Mouse (Mus musculus) megakaryocyte, embryonic 14.5 days (primary cell): ENCODE measurements around the gene Add1. TPM values are rescaled to one million over a fixed set of nuclear protein-coding genes. Genes with fewer than 3 reads are reported as not detected.
"Not testable (repeated sequence)": the region's sequence is repeated elsewhere in the genome, so short reads cannot be mapped to it uniquely, and the experiment has no call there.

Experiments
- H3K27me3 ChIP-seq: replicated peaks from 2 replicates; pipeline ENCODE3; 2012; ENCODE audit warnings: inconsistent platforms
- H3K36me3 ChIP-seq: replicated peaks from 2 replicates; pipeline ENCODE3; 2012; ENCODE audit warnings: low read length, inconsistent platforms, mixed read lengths
- H3K4me1 ChIP-seq: 2 replicates; pipeline ENCODE4 v1.6.1; 2012; ENCODE audit warnings: inconsistent platforms
- H3K4me3 ChIP-seq: replicated peaks from 2 replicates; pipeline ENCODE3; 2012; ENCODE audit warnings: moderate library complexity, mild to moderate bottlenecking, inconsistent platforms
- H3K9me3 ChIP-seq: 2 replicates; pipeline ENCODE4 v1.6.1; 2012; ENCODE audit warnings: inconsistent platforms
- FLI1 ChIP-seq: IDR thresholded peaks from 2 replicates; pipeline ENCODE4 v1.6.1; 2012; ENCODE audit warnings: low read length, inconsistent platforms, mixed read lengths
- GATA1 ChIP-seq: IDR thresholded peaks from 3 replicates; pipeline ENCODE4 v1.6.1; 2012; ENCODE audit warnings: mixed read lengths, low read length, inconsistent platforms, borderline replicate concordance
- polyA plus RNA-seq: library from polyadenylated mRNA; stranded (reverse); fragments of >175 nt; gene quantifications from 2 replicates; pipeline ENCODE4 v1.2.3, GENCODE M21; 2012; ENCODE audit warnings: low replicate concordance; ENCODE audit not compliant: insufficient read depth

The Add1 gene
- polyA plus RNA-seq, 1 experiment, result 255 TPM

- Histone ChIP-seq H3K36me3 (peaks cover 21% of the 10 kb centered on the region), H3K4me1 (peaks cover 61% of the 10 kb centered on the region), H3K27me3 (no peaks in the 10 kb centered on the region), H3K9me3 (no peaks in the 10 kb centered on the region), H3K4me3 (no peak overlapping the region)
- no peak for TF ChIP-seq FLI1
- TF ChIP-seq GATA1, result no peak
Observed at GRCm38 (mm10) chr5:34576286-34576685, 2.8 kb downstream of the Add1 start.

- no peaks in the 10 kb centered on the region for H3K27me3 ChIP-seq
- peaks cover 21% of the 10 kb centered on the region for H3K36me3 ChIP-seq
- H3K4me1 ChIP-seq, result peaks cover 66% of the 10 kb centered on the region
- no peaks in the 10 kb centered on the region for H3K9me3 ChIP-seq
- no peak for TF ChIP-seq GATA1
- TF ChIP-seq FLI1, result no peak
- no peak overlapping the region for H3K4me3 ChIP-seq
Observed at GRCm38 (mm10) chr5:34578038-34578655, 4.7 kb downstream of the Add1 start.

GRCm38 (mm10) chr5:34579377-34579776 is 5.9 kb downstream of the Add1 start:
- no peak overlapping the region for H3K4me3 ChIP-seq
- no peak for TF ChIP-seq FLI1
- TF ChIP-seq GATA1, result no peak
- peaks cover 78% of the 10 kb centered on the region for H3K4me1 ChIP-seq

GRCm38 (mm10) chr5:34581671-34582313 is 8.3 kb downstream of the Add1 start:
- Histone ChIP-seq H3K36me3 (peaks cover 30% of the 10 kb centered on the region), H3K4me3 (peak overlapping the region; percentile 89), H3K4me1 (peaks cover 79% of the 10 kb centered on the region)
- not testable (repeated sequence) for H3K9me3 ChIP-seq, H3K27me3 ChIP-seq

More at GRCm38 (mm10) chr5:34579377-34579776, 5.9 kb downstream of the Add1 start:
- Histone ChIP-seq H3K36me3 (peaks cover 28% of the 10 kb centered on the region), H3K27me3 (no peaks in the 10 kb centered on the region), H3K9me3 (no peaks in the 10 kb centered on the region)

- Histone ChIP-seq H3K4me3 (peak overlapping the region; percentile 89), H3K4me1 (peaks cover 75% of the 10 kb centered on the region), H3K9me3 (no peaks in the 10 kb centered on the region), H3K27me3 (no peaks in the 10 kb centered on the region), H3K36me3 (peaks cover 25% of the 10 kb centered on the region)
- TF ChIP-seq FLI1, result no peak
- TF ChIP-seq GATA1, result no peak
Observed at GRCm38 (mm10) chr5:34582314-34582675, 8.8 kb downstream of the Add1 start.

- Histone ChIP-seq H3K4me3 (no peak overlapping the region), H3K36me3 (peaks cover 26% of the 10 kb centered on the region), H3K4me1 (peaks cover 84% of the 10 kb centered on the region), H3K9me3 (no peaks in the 10 kb centered on the region), H3K27me3 (no peaks in the 10 kb centered on the region)
- TF ChIP-seq FLI1, result no peak
- TF ChIP-seq GATA1, result no peak
Observed at GRCm38 (mm10) chr5:34585216-34585615, 11.8 kb downstream of the Add1 start.

- no peak for TF ChIP-seq FLI1
- no peak for TF ChIP-seq GATA1
- no peaks in the 10 kb centered on the region for H3K27me3 ChIP-seq
- H3K36me3 ChIP-seq, result peaks cover 38% of the 10 kb centered on the region
- no peaks in the 10 kb centered on the region for H3K9me3 ChIP-seq
- H3K4me1 ChIP-seq, result peaks cover 79% of the 10 kb centered on the region
- H3K4me3 ChIP-seq, result no peak overlapping the region
Observed at GRCm38 (mm10) chr5:34587881-34588280, 14.4 kb downstream of the Add1 start.

GRCm38 (mm10) chr5:34590059-34590458 is 16.6 kb downstream of the Add1 start:
- Histone ChIP-seq H3K27me3 (no peaks in the 10 kb centered on the region), H3K4me3 (no peak overlapping the region), H3K4me1 (peaks cover 66% of the 10 kb centered on the region), H3K9me3 (no peaks in the 10 kb centered on the region), H3K36me3 (peaks cover 47% of the 10 kb centered on the region)
- TF ChIP-seq GATA1 (no peak), FLI1 (no peak)

- TF ChIP-seq GATA1 (no peak), FLI1 (no peak)
- no peaks in the 10 kb centered on the region for H3K9me3 ChIP-seq
- peaks cover 49% of the 10 kb centered on the region for H3K36me3 ChIP-seq
- H3K4me3 ChIP-seq, result no peak overlapping the region
- peaks cover 59% of the 10 kb centered on the region for H3K4me1 ChIP-seq
- no peaks in the 10 kb centered on the region for H3K27me3 ChIP-seq
Observed at GRCm38 (mm10) chr5:34590702-34591101, 17.2 kb downstream of the Add1 start.

- peaks cover 51% of the 10 kb centered on the region for H3K36me3 ChIP-seq
- H3K4me1 ChIP-seq, result peaks cover 51% of the 10 kb centered on the region
Observed at GRCm38 (mm10) chr5:34591388-34592004, 18.0 kb downstream of the Add1 start.

GRCm38 (mm10) chr5:34592224-34592623 is 18.8 kb downstream of the Add1 start:
- H3K36me3 ChIP-seq, result peaks cover 58% of the 10 kb centered on the region
- not testable (repeated sequence) for H3K27me3 ChIP-seq, H3K4me3 ChIP-seq, H3K9me3 ChIP-seq
- H3K4me1 ChIP-seq, result peaks cover 50% of the 10 kb centered on the region

More at GRCm38 (mm10) chr5:34591388-34592004, 18.0 kb downstream of the Add1 start:
- no peak overlapping the region for H3K4me3 ChIP-seq
- no peaks in the 10 kb centered on the region for H3K27me3 ChIP-seq
- no peaks in the 10 kb centered on the region for H3K9me3 ChIP-seq
- TF ChIP-seq GATA1 (no peak), FLI1 (no peak)
